Mouse (Mus musculus) embryonic fibroblast, embryonic 13.5 days (primary cell): ENCODE measurements around the gene Mgat4a.

ENCODE experiments used
- CTCF ChIP-seq: IDR thresholded peaks from 2 replicates; pipeline ENCODE4 v1.5.1; 2011; ENCODE audit warnings: mild to moderate bottlenecking, control low read depth, low read length, moderate library complexity, borderline replicate concordance; ENCODE audit not compliant: insufficient read depth
- POLR2A ChIP-seq: IDR thresholded peaks from 2 replicates; pipeline ENCODE4 v1.6.1; 2011; ENCODE audit warnings: low read depth, mild to moderate bottlenecking, control low read depth, low read length, moderate library complexity

GRCm38 (mm10) chr1:37500723-37501122 lies 40.1 kb downstream of the Mgat4a start:
- TF ChIP-seq POLR2A (no peak), CTCF (no peak)
